Mouse (Mus musculus) midbrain, embryonic 14.5 days (tissue): ENCODE results near the gene Dach1. TPM values are rescaled to one million over a fixed set of nuclear protein-coding genes. Genes with fewer than 3 reads are reported as not detected.

ENCODE experiments used
- ATAC-seq: fragments of 200-750 bp; cut with Nextera tagmentation; 2 replicates; pipeline ENCODE4 v1.8.0; 2017; ENCODE audit warnings: moderate number of reproducible peaks, moderate library complexity; ENCODE audit not compliant: low FRiP score, low TSS enrichment
- DNase-seq: peaks from one replicate; pipeline ENCODE4 v3.0.0-alpha.2; 2015
- H3K27ac ChIP-seq: fragments of 300-500 bp; sonication (generic); replicated peaks from 2 replicates; pipeline ENCODE4 v1.5.1; 2014; ENCODE audit warnings: mild to moderate bottlenecking, low read depth, low read length, moderate library complexity
- H3K27me3 ChIP-seq: fragments of 300-500 bp; sonication (generic); 2 replicates; pipeline ENCODE4 v1.6.1; 2014; ENCODE audit warnings: low read length, control low read depth, mixed read lengths; ENCODE audit not compliant: control insufficient read depth, insufficient read depth
- H3K36me3 ChIP-seq: fragments of 300-500 bp; sonication (generic); 2 replicates; pipeline ENCODE4 v1.6.1; 2014; ENCODE audit warnings: low read length, control low read depth; ENCODE audit not compliant: control insufficient read depth, insufficient read depth
- H3K4me1 ChIP-seq: fragments of 300-500 bp; sonication (generic); 2 replicates; pipeline ENCODE4 v1.6.1; 2014; ENCODE audit warnings: mild to moderate bottlenecking, antibody characterized with exemption, low read length, control low read depth; ENCODE audit not compliant: control insufficient read depth, insufficient read depth
- H3K4me2 ChIP-seq: fragments of 300-500 bp; sonication (generic); 2 replicates; pipeline ENCODE4 v1.6.1; 2014; ENCODE audit warnings: mild to moderate bottlenecking, low read length, moderate library complexity
- H3K4me3 ChIP-seq: fragments of 300-500 bp; sonication (generic); replicated peaks from 2 replicates; pipeline ENCODE4 v1.5.1; 2014; ENCODE audit warnings: low read depth, low read length
- H3K9ac ChIP-seq: fragments of 300-500 bp; sonication (generic); replicated peaks from 2 replicates; pipeline ENCODE4 v1.6.1; 2014; ENCODE audit warnings: mild to moderate bottlenecking, low read length, moderate library complexity
- H3K9me3 ChIP-seq: fragments of 300-500 bp; sonication (generic); 2 replicates; pipeline ENCODE4 v1.6.1; 2016; ENCODE audit warnings: low read length, control low read depth, mixed read lengths; ENCODE audit not compliant: control insufficient read depth
- WGBS: fragments of 180-500 bp; shearing (Covaris S2); extraction: QIAGEN DNeasy Blood & Tissue Kit; methylation state at CpG from one replicate; pipeline ENCODE4 v1.1.7; 2014; 5-methylcytosine and 5-hydroxymethylcytosine counted together
- polyA plus RNA-seq: library from polyadenylated mRNA; unstranded; fragments of >200 nt; fragmentation: Nextera tagmentation; extraction: Ambion mirVana; gene quantifications from 2 replicates; pipeline ENCODE4 v1.2.1, GENCODE M21; 2014

The Dach1 gene
- polyA plus RNA-seq, 1 experiment from 2014 or later, result 20.0 TPM

- ATAC-seq (no peak), DNase-seq (no peak)
- no peaks in the 10 kb centered on the region for H3K9me3 ChIP-seq
- H3K9ac ChIP-seq, result no peak overlapping the region
- H3K4me3 ChIP-seq, result no peak overlapping the region
- no peaks in the 10 kb centered on the region for H3K36me3 ChIP-seq
- no peaks in the 10 kb centered on the region for H3K27me3 ChIP-seq
- H3K4me2 ChIP-seq, result no peak overlapping the region
- H3K27ac ChIP-seq, result no peak overlapping the region
- 68% methylated on average over 1 of the region's 1 CpGs for WGBS
- no peaks in the 10 kb centered on the region for H3K4me1 ChIP-seq
Measured at GRCm38 (mm10) chr14:98123032-98123431, 46.5 kb downstream of the Dach1 start.

GRCm38 (mm10) chr14:98116627-98117026, 52.9 kb downstream of the Dach1 start:
- no peak overlapping the region for H3K4me3 ChIP-seq
- H3K36me3 ChIP-seq, result no peaks in the 10 kb centered on the region
- DNase-seq, result no peak
- WGBS, result 70% methylated on average over 1 of the region's 1 CpGs
- H3K27ac ChIP-seq, result no peak overlapping the region
- no peaks in the 10 kb centered on the region for H3K4me1 ChIP-seq
- H3K27me3 ChIP-seq, result no peaks in the 10 kb centered on the region
- H3K4me2 ChIP-seq, result no peak overlapping the region
- no peak overlapping the region for H3K9ac ChIP-seq
- no peaks in the 10 kb centered on the region for H3K9me3 ChIP-seq
- ATAC-seq, result no peak

- Histone ChIP-seq H3K36me3 (no peaks in the 10 kb centered on the region), H3K4me1 (no peaks in the 10 kb centered on the region), H3K9me3 (no peaks in the 10 kb centered on the region), H3K27me3 (no peaks in the 10 kb centered on the region), H3K9ac (no peak overlapping the region), H3K27ac (no peak overlapping the region), H3K4me2 (no peak overlapping the region), H3K4me3 (no peak overlapping the region)
- ATAC-seq (no peak), DNase-seq (no peak)
- WGBS, result 83% methylated on average over 1 of the region's 1 CpGs
Measured at GRCm38 (mm10) chr14:98113106-98113505, 56.5 kb downstream of the Dach1 start.

DNA sequence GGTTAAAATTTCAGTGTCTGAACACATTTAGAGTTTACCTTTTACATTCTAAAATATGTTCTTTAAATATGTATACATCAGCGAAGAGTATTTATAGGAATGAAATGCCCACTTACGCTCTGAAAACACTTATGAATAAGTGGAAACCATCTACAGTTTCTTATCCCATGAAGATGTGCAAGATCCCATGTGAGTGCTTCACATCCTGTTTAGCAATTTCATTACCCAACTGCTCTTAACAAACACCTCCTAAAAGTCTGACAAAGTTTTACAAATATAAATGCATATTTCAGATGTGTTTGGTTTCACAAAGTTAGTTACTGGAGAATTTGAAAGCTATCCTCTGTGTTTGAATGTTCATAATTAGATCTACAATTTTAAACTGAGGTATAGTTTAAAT, 59.6 kb downstream of the Dach1 start:
- Histone ChIP-seq H3K4me1 (no peaks in the 10 kb centered on the region), H3K4me2 (no peak overlapping the region), H3K4me3 (no peak overlapping the region), H3K9ac (no peak overlapping the region), H3K27me3 (no peaks in the 10 kb centered on the region), H3K27ac (no peak overlapping the region), H3K9me3 (no peaks in the 10 kb centered on the region), H3K36me3 (no peaks in the 10 kb centered on the region)
- WGBS, result 98% methylated on average over 2 of the region's 2 CpGs
- DNase-seq (no peak), ATAC-seq (no peak)

DNA sequence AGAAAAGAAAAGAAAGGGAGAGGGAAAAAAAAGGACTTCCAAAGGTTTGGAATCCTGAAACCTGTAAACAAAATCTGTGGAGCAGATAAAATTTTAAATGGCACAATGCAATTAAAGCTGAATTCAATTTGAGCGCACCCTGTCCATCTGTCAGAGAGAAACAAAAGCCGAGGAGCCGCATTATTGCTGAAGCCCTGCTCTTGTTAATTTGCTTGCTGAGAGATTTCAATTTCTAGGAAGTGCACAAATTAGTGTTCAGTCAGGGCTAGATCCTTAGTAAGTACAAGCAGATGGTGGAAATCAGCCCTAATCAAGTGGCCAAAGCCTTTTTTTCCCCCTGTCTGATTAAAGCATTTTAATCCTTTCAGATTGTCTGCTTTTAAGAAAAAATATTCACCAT, 60.8 kb downstream of the Dach1 start:
- Histone ChIP-seq H3K9ac (no peak overlapping the region), H3K27ac (no peak overlapping the region), H3K9me3 (no peaks in the 10 kb centered on the region), H3K4me1 (no peaks in the 10 kb centered on the region), H3K27me3 (no peaks in the 10 kb centered on the region), H3K4me3 (no peak overlapping the region), H3K4me2 (no peak overlapping the region), H3K36me3 (no peaks in the 10 kb centered on the region)
- DNase-seq (peak; percentile 51), ATAC-seq (no peak)
- 15% methylated on average over 3 of the region's 3 CpGs for WGBS

- DNase-seq, result no peak
- no peak overlapping the region for H3K27ac ChIP-seq
Measured at GRCm38 (mm10) chr14:98106208-98106607, 63.4 kb downstream of the Dach1 start.

GRCm38 (mm10) chr14:98104314-98104955, 65.1 kb downstream of the Dach1 start:
- H3K4me3 ChIP-seq, result no peak overlapping the region

More at GRCm38 (mm10) chr14:98106208-98106607, 63.4 kb downstream of the Dach1 start:
- no peaks in the 10 kb centered on the region for H3K4me1 ChIP-seq
- no peak overlapping the region for H3K9ac ChIP-seq
- H3K9me3 ChIP-seq, result no peaks in the 10 kb centered on the region
- H3K4me3 ChIP-seq, result no peak overlapping the region
- no peak for ATAC-seq
- H3K36me3 ChIP-seq, result no peaks in the 10 kb centered on the region
- no peak overlapping the region for H3K4me2 ChIP-seq
- H3K27me3 ChIP-seq, result no peaks in the 10 kb centered on the region

GRCm38 (mm10) chr14:98095229-98095628, 74.3 kb downstream of the Dach1 start:
- Histone ChIP-seq H3K9ac (no peak overlapping the region; the same call in 1 of the 2 replicates), H3K4me1 (0 out of 2 replicates have a peak, but pooled peaks cover 8% of the 10 kb centered on the region), H3K4me3 (no peak overlapping the region), H3K27me3 (no peaks in the 10 kb centered on the region), H3K27ac (peak overlapping the region; percentile 55; the same call in 1 of the 2 replicates), H3K4me2 (no peak overlapping the region), H3K9me3 (no peaks in the 10 kb centered on the region), H3K36me3 (no peaks in the 10 kb centered on the region)
- no peak for ATAC-seq
- peak; percentile 54 for DNase-seq
- WGBS, result 13% methylated on average over 4 of the region's 4 CpGs

More at GRCm38 (mm10) chr14:98104314-98104955, 65.1 kb downstream of the Dach1 start:
- Histone ChIP-seq H3K4me1 (no peaks in the 10 kb centered on the region), H3K9ac (no peak overlapping the region), H3K9me3 (no peaks in the 10 kb centered on the region), H3K27me3 (no peaks in the 10 kb centered on the region), H3K36me3 (no peaks in the 10 kb centered on the region), H3K4me2 (no peak overlapping the region), H3K27ac (no peak overlapping the region)
- 80% methylated on average over 10 of the region's 10 CpGs for WGBS
- ATAC-seq, result no peak
- DNase-seq, result no peak

DNA sequence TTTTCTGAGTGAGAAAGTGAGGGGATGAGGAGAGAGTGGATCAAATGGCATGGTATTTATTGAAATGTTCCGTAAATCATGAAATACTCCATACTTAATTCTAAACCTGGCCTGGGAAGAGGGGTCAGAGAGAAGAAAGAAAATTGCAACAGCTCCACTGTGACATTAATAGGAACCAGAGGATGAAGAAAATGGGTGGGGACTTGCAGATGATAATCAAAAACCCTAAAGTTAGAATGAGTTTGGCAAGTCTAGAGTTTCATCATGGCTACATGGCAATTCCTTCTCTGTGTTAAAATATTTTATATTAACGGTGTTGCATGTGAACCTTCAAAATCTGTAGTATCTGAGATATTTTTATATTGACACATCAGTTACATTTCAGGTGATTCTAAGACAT, 80.3 kb downstream of the Dach1 start:
- DNase-seq (no peak), ATAC-seq (no peak)
- Histone ChIP-seq H3K4me2 (no peak overlapping the region), H3K27me3 (no peaks in the 10 kb centered on the region), H3K36me3 (no peaks in the 10 kb centered on the region), H3K9me3 (no peaks in the 10 kb centered on the region), H3K4me3 (no peak overlapping the region), H3K4me1 (no peaks in the 10 kb centered on the region), H3K27ac (no peak overlapping the region), H3K9ac (no peak overlapping the region)
- 97% methylated on average over 2 of the region's 2 CpGs for WGBS
